In the genomic region with DNA sequence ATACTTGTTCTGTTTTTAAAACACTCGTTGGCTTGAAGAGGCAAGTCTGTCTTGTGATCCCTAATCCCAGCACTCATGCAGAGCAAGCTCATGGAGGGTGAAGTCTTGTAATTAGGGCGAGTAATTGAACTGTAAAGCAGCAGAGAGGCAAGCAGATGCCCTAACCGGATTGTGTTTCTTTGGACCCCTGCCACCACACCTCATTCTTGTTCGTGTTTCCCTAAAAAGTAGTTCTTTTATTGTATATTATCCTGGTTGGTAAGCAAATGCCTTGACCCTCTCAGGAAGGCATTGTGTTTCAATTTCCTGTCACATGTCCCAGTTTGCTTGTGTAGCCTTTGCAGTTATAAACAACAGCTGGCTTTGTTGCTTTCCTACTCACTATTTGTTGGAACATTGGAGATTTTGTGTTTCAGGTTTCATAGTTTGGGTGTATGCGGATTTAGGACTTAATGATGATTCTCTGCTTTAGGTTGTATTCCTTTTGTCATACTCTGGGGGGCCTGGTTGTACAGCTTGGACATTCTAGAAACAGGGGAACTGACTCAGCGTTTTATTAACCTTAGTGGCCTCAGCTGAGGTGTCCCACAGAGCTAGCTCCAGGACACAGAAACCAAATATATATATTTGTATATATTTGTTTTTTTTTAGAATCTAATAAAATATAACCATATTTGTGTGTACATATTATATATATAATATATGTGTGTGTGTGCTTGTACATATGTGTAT, we compare ENCODE assay signal across 9 mouse cellular contexts. TPM values are rescaled to one million over a fixed set of nuclear protein-coding genes. Genes with fewer than 3 reads are reported as not detected.
DNase-seq lines count a peak whose midpoint lies in the region; ATAC-seq and TF ChIP-seq lines count a peak whose summit lies in the region.
"Had no signal": no experiment of that assay in that cellular context is flagged by ENCODE, and none has a peak within 500 bp of the region (broad histone marks: within the 10 kb centered on the region; RNA-seq: fewer than 3 reads in every experiment).

No protein-coding gene starts in this region.

- no peaks in the 10 kb centered on the region; the same call in 1 of the 2 replicates for H3K36me3 ChIP-seq in kidney, adult 2 months (ENCODE audit: control insufficient read depth, insufficient read depth, low read length)
- H3K36me3 ChIP-seq in kidney, embryonic 14.5 days (ENCODE audit: control insufficient read depth, insufficient read depth, low read length): peaks cover 12% of the 10 kb centered on the region
- peaks cover 66% of the 10 kb centered on the region for H3K36me3 ChIP-seq in G1E (replicated peaks)
- peaks cover under 1% of the 10 kb centered on the region; the same call in 1 of the 2 replicates for H3K36me3 ChIP-seq in liver, embryonic 16.5 days (ENCODE audit: control insufficient read depth, insufficient read depth)

- H3K9ac ChIP-seq in kidney, embryonic 14.5 days (ENCODE audit: low read depth, low read length): no peak overlapping the region
- H3K9ac ChIP-seq in liver, embryonic 16.5 days (ENCODE audit: low read depth, low read length): 0 out of 2 replicates have a peak overlapping the region, but pooled peaks have one; percentile 7
- H3K9ac ChIP-seq: intestine, embryonic 15.5 days had no signal

- TF ChIP-seq POLR2A in kidney, adult 2 months (IDR thresholded peaks at IDR 0.05; ENCODE audit: low read depth, low read length): no peak

- DNase-seq in kidney, adult 2 months: peak; percentile 21
- DNase-seq in G1E (ENCODE audit: low spot score): no peak
- peak; percentile 60 to 71 for DNase-seq in cerebellum, postnatal 14 days
- no peak for DNase-seq in thymus, postnatal 10 days (ENCODE audit: low spot score in 2 of 2)
- DNase-seq in urinary bladder, adult 2 months (ENCODE audit: low spot score): no peak

- H3K4me3 ChIP-seq in kidney, adult 2 months (ENCODE audit: insufficient read depth, low read depth, low read length): no peak overlapping the region
- no peak overlapping the region for H3K4me3 ChIP-seq in kidney, embryonic 14.5 days (ENCODE audit: low read length)
- H3K4me3 ChIP-seq in G1E (ENCODE audit: low read depth, low read length): no peak overlapping the region; the same call in 1 of the 2 replicates
- H3K4me3 ChIP-seq in liver, embryonic 16.5 days (ENCODE audit: low read depth, low read length): no peak overlapping the region
- H3K4me3 ChIP-seq: intestine, embryonic 15.5 days had no signal

- H3K27me3 ChIP-seq in kidney, adult 2 months (replicated peaks; ENCODE audit: control insufficient read depth, insufficient read depth, low read length): no peaks in the 10 kb centered on the region
- H3K27me3 ChIP-seq in kidney, embryonic 14.5 days (ENCODE audit: control insufficient read depth, insufficient read depth, low read length): no peaks in the 10 kb centered on the region
- H3K27me3 ChIP-seq in G1E (ENCODE audit: insufficient read depth, low read length): no peaks in the 10 kb centered on the region
- no peaks in the 10 kb centered on the region for H3K27me3 ChIP-seq in liver, embryonic 16.5 days (ENCODE audit: control insufficient read depth, insufficient read depth, low read depth, low read length)
- H3K27me3 ChIP-seq: intestine, embryonic 15.5 days had no signal

- peak overlapping the region; percentile 42; the same call in 1 of the 2 replicates for H3K27ac ChIP-seq in kidney, adult 2 months (ENCODE audit: insufficient read depth, low read depth, low read length)
- H3K27ac ChIP-seq in kidney, embryonic 14.5 days (ENCODE audit: low read depth, low read length): no peak overlapping the region
- H3K27ac ChIP-seq in liver, embryonic 16.5 days (ENCODE audit: low read length): no peak overlapping the region
- H3K27ac ChIP-seq: intestine, embryonic 15.5 days had no signal

- no peak for TF ChIP-seq CTCF in kidney, adult 2 months (conservative IDR thresholded peaks at IDR 0.05; ENCODE audit: insufficient read depth, insufficient read length, low read depth, low read length)
- TF ChIP-seq CTCF in G1E (IDR thresholded peaks at IDR 0.05; ENCODE audit: low read depth, low read length): no peak

- no peaks in the 10 kb centered on the region for H3K9me3 ChIP-seq in kidney, embryonic 14.5 days (ENCODE audit: control insufficient read depth, low read length)
- H3K9me3 ChIP-seq in G1E (replicated peaks): no peaks in the 10 kb centered on the region
- H3K9me3 ChIP-seq in liver, embryonic 16.5 days (replicated peaks; ENCODE audit: control insufficient read depth, low read length): no peaks in the 10 kb centered on the region
- H3K9me3 ChIP-seq: intestine, embryonic 15.5 days had no signal

- ATAC-seq in kidney, embryonic 14.5 days (ENCODE audit: low FRiP score, low TSS enrichment): no peak
- peak; percentile 51; the same call in 1 of the 2 replicates for ATAC-seq in G1E (ENCODE audit: extremely low read depth, insufficient number of reproducible peaks, low FRiP score, poor library complexity, severe bottlenecking)
- no peak for ATAC-seq in liver, embryonic 16.5 days (ENCODE audit: low read depth)
- ATAC-seq in erythroid progenitor cell, adult 5-6 weeks (replicated peaks; ENCODE audit: low FRiP score, poor library complexity, severe bottlenecking): no peak
- ATAC-seq: intestine, embryonic 15.5 days had no signal

- peaks cover 6% of the 10 kb centered on the region; the same call in 1 of the 2 replicates for H3K4me1 ChIP-seq in kidney, adult 2 months (ENCODE audit: control insufficient read depth, insufficient read depth, low read length)
- H3K4me1 ChIP-seq in kidney, embryonic 14.5 days (ENCODE audit: control insufficient read depth, insufficient read depth, low read length): peaks cover 5% of the 10 kb centered on the region; the same call in 1 of the 2 replicates
- H3K4me1 ChIP-seq in G1E (ENCODE audit: insufficient read depth, low read depth, low read length): peaks cover 58% of the 10 kb centered on the region
- peaks cover 15% of the 10 kb centered on the region for H3K4me1 ChIP-seq in liver, embryonic 16.5 days (ENCODE audit: control insufficient read depth, low read depth, low read length)

- H3K4me2 ChIP-seq in kidney, embryonic 14.5 days (replicated peaks; ENCODE audit: low read depth, low read length): no peak overlapping the region
- H3K4me2 ChIP-seq in liver, embryonic 16.5 days (ENCODE audit: low read depth, low read length): no peak overlapping the region
- H3K4me2 ChIP-seq: intestine, embryonic 15.5 days had no signal

- WGBS in kidney, adult 2 months: 24% methylated on average over 6 of the region's 6 CpGs
- 54% methylated on average over 6 of the region's 6 CpGs for WGBS in kidney, embryonic 14.5 days
- WGBS in liver, embryonic 16.5 days (ENCODE audit: insufficient replicate concordance): 36% methylated on average over 6 of the region's 6 CpGs

RNA-seq across cellular contexts. Expression of gene Ssu72, which starts 6.1 kb away (rescaled TPM):
- polyA plus RNA-seq in kidney, adult 2 months (2012; rRNA removed): 81.9 and 101 TPM in 2 replicates
- 149 and 178 TPM in 2 replicates for polyA plus RNA-seq in kidney, embryonic 14.5 days (2014; fragmentation: Nextera tagmentation; extraction: Ambion mirVana)
- 195 and 204 TPM in 2 replicates for total RNA-seq in G1E (2014; fragmentation: Nextera tagmentation)
- 184 and 186 TPM in 2 replicates for total RNA-seq in G1E (2017)
- 74.7 and 91.4 TPM in 2 replicates for polyA plus RNA-seq in G1E (2012)
- 44.5 and 48.3 TPM in 2 replicates for polyA plus RNA-seq in liver, embryonic 16.5 days (2015; fragmentation: Nextera tagmentation; extraction: Ambion mirVana)
- 44.9 and 65.6 TPM in 2 replicates for total RNA-seq in erythroid progenitor cell, adult 5-6 weeks (2015; ENCODE audit: low replicate concordance)
- 37.0 and 57.2 TPM in 2 replicates for total RNA-seq in erythroid progenitor cell, adult 5-6 weeks (2017; ENCODE audit: low replicate concordance)
- polyA plus RNA-seq in urinary bladder, adult 2 months (2012; rRNA removed): 119 and 148 TPM in 2 replicates

RNA-seq across cellular contexts. Expression of gene Fndc10, which starts 16.5 kb away (rescaled TPM):
- polyA plus RNA-seq in kidney, adult 2 months (2012; rRNA removed): 9.8 and 10.6 TPM in 2 replicates
- 2.8 and 4.5 TPM in 2 replicates for polyA plus RNA-seq in kidney, embryonic 14.5 days (2014; fragmentation: Nextera tagmentation; extraction: Ambion mirVana)
- total RNA-seq in G1E (2014; fragmentation: Nextera tagmentation): not detected in 2 replicates
- 0.12 and 0.16 TPM in 2 replicates for total RNA-seq in G1E (2017)
- not detected in 2 replicates for polyA plus RNA-seq in G1E (2012)
- 0.04 and 0.08 TPM in 2 replicates for polyA plus RNA-seq in liver, embryonic 16.5 days (2015; fragmentation: Nextera tagmentation; extraction: Ambion mirVana)
- total RNA-seq in erythroid progenitor cell, adult 5-6 weeks (2015; ENCODE audit: low replicate concordance): not detected in 2 replicates
- not detected in 2 replicates for total RNA-seq in erythroid progenitor cell, adult 5-6 weeks (2017; ENCODE audit: low replicate concordance)
- 18.5 and 20.1 TPM in 2 replicates for polyA plus RNA-seq in urinary bladder, adult 2 months (2012; rRNA removed)

RNA-seq across cellular contexts. Expression of gene Tmem240, which starts 23.9 kb away (rescaled TPM):
- 0.67 TPM in 2 replicates for polyA plus RNA-seq in kidney, adult 2 months (2012; rRNA removed)
- polyA plus RNA-seq in kidney, embryonic 14.5 days (2014; fragmentation: Nextera tagmentation; extraction: Ambion mirVana): 0.49 and 0.88 TPM in 2 replicates
- 0.58 and 0.68 TPM in 2 replicates for total RNA-seq in G1E (2014; fragmentation: Nextera tagmentation)
- 0.55 and 0.64 TPM in 2 replicates for total RNA-seq in G1E (2017)
- polyA plus RNA-seq in G1E (2012): 0.94 and 0.98 TPM in 2 replicates
- 0.13 TPM in 1 of 2 replicates, not detected in the other for polyA plus RNA-seq in liver, embryonic 16.5 days (2015; fragmentation: Nextera tagmentation; extraction: Ambion mirVana)
- total RNA-seq in erythroid progenitor cell, adult 5-6 weeks (2015; ENCODE audit: low replicate concordance): not detected in 2 replicates
- total RNA-seq in erythroid progenitor cell, adult 5-6 weeks (2017; ENCODE audit: low replicate concordance): not detected in 2 replicates
- polyA plus RNA-seq in urinary bladder, adult 2 months (2012; rRNA removed): 2.7 and 3.3 TPM in 2 replicates

RNA-seq across cellular contexts. Expression of gene Mib2, which starts 41.7 kb away (rescaled TPM):
- 57.7 and 72.6 TPM in 2 replicates for polyA plus RNA-seq in kidney, adult 2 months (2012; rRNA removed)
- 14.3 and 18.0 TPM in 2 replicates for polyA plus RNA-seq in kidney, embryonic 14.5 days (2014; fragmentation: Nextera tagmentation; extraction: Ambion mirVana)
- total RNA-seq in G1E (2014; fragmentation: Nextera tagmentation) (5.8 and 9.6 TPM in 2 replicates), G1E (2017) (16.7 and 17.3 TPM in 2 replicates)
- polyA plus RNA-seq in G1E (2012): 36.0 and 36.9 TPM in 2 replicates
- polyA plus RNA-seq in liver, embryonic 16.5 days (2015; fragmentation: Nextera tagmentation; extraction: Ambion mirVana): 4.4 and 6.3 TPM in 2 replicates
- total RNA-seq in erythroid progenitor cell, adult 5-6 weeks (2015; ENCODE audit: low replicate concordance): 0.84 and 2.9 TPM in 2 replicates
- 3.2 and 6.6 TPM in 2 replicates for total RNA-seq in erythroid progenitor cell, adult 5-6 weeks (2017; ENCODE audit: low replicate concordance)
- 51.2 and 56.1 TPM in 2 replicates for polyA plus RNA-seq in urinary bladder, adult 2 months (2012; rRNA removed)

RNA-seq across cellular contexts. Expression of gene Atad3a, which starts 50.2 kb away (rescaled TPM):
- polyA plus RNA-seq in kidney, adult 2 months (2012; rRNA removed): 130 and 145 TPM in 2 replicates
- 85.8 and 112 TPM in 2 replicates for polyA plus RNA-seq in kidney, embryonic 14.5 days (2014; fragmentation: Nextera tagmentation; extraction: Ambion mirVana)
- total RNA-seq in G1E (2014; fragmentation: Nextera tagmentation) (43.2 and 64.6 TPM in 2 replicates), G1E (2017) (58.8 and 61.5 TPM in 2 replicates)
- polyA plus RNA-seq in G1E (2012): 65.7 and 70.7 TPM in 2 replicates
- polyA plus RNA-seq in liver, embryonic 16.5 days (2015; fragmentation: Nextera tagmentation; extraction: Ambion mirVana): 43.7 and 49.5 TPM in 2 replicates
- total RNA-seq in erythroid progenitor cell, adult 5-6 weeks (2015; ENCODE audit: low replicate concordance): 0.84 and 35.3 TPM in 2 replicates
- total RNA-seq in erythroid progenitor cell, adult 5-6 weeks (2017; ENCODE audit: low replicate concordance): 3.3 and 5.1 TPM in 2 replicates
- polyA plus RNA-seq in urinary bladder, adult 2 months (2012; rRNA removed): 63.3 and 74.8 TPM in 2 replicates

Comparison
In these comparisons a context has a peak if more than half of its experiments do, and no peak if none do; other contexts are left out.
1. DNase-seq: peak in kidney, adult 2 months (single experiment) and cerebellum, postnatal 14 days (2 of 2); none in G1E (single experiment), thymus, postnatal 10 days (0 of 2) and urinary bladder, adult 2 months (single experiment).